Mouse (Mus musculus) embryonic facial prominence, embryonic 14.5 days (tissue): ENCODE results near the gene Hoxb8. TPM values are rescaled to one million over a fixed set of nuclear protein-coding genes. Genes with fewer than 3 reads are reported as not detected.
A peak's percentile ranks its signal among the peaks of the same experiment; 100 is the strongest.

Experiments
- ATAC-seq: fragments of 200-750 bp; cut with Nextera tagmentation; 2 replicates; pipeline ENCODE4 v1.8.0; 2017; ENCODE audit warnings: low read depth, moderate number of reproducible peaks, moderate TSS enrichment
- DNase-seq: peaks from one replicate; pipeline ENCODE4 v3.0.0-alpha.2; 2015; ENCODE audit warnings: low spot score
- H3K27ac ChIP-seq: fragments of 300-500 bp; sonication (generic); replicated peaks from 2 replicates; pipeline ENCODE4 v1.5.1; 2014; ENCODE audit warnings: low read depth, mild to moderate bottlenecking, low read length, moderate library complexity
- H3K27me3 ChIP-seq: fragments of 300-500 bp; sonication (generic); replicated peaks from 2 replicates; pipeline ENCODE4 v1.6.1; 2014; ENCODE audit warnings: low read length; ENCODE audit not compliant: control insufficient read depth, insufficient read depth
- H3K36me3 ChIP-seq: fragments of 300-500 bp; sonication (generic); 2 replicates; pipeline ENCODE4 v1.6.1; 2014; ENCODE audit warnings: low read length, mixed read lengths; ENCODE audit not compliant: control insufficient read depth, insufficient read depth
- H3K4me1 ChIP-seq: fragments of 300-500 bp; sonication (generic); 2 replicates; pipeline ENCODE4 v1.6.1; 2014; ENCODE audit warnings: antibody characterized with exemption, low read length; ENCODE audit not compliant: control insufficient read depth, insufficient read depth
- H3K4me2 ChIP-seq: fragments of 300-500 bp; sonication (generic); 2 replicates; pipeline ENCODE4 v1.6.1; 2014; ENCODE audit warnings: low read depth, mild to moderate bottlenecking, low read length, moderate library complexity, mixed read lengths
- H3K4me3 ChIP-seq: fragments of 300-500 bp; sonication (generic); 2 replicates; pipeline ENCODE4 v1.5.1; 2014; ENCODE audit warnings: low read depth, mild to moderate bottlenecking, low read length
- H3K9ac ChIP-seq: fragments of 300-500 bp; sonication (generic); 2 replicates; pipeline ENCODE4 v1.6.1; 2014; ENCODE audit warnings: low read depth, mild to moderate bottlenecking, low read length, moderate library complexity, mixed read lengths
- H3K9me3 ChIP-seq: fragments of 300-500 bp; sonication (generic); 2 replicates; pipeline ENCODE4 v1.6.1; 2016; ENCODE audit warnings: low read length; ENCODE audit not compliant: control insufficient read depth
- WGBS: fragments of 180-500 bp; shearing (Covaris S2); extraction: QIAGEN DNeasy Blood & Tissue Kit; methylation state at CpG from one replicate; pipeline ENCODE4 v1.1.7; 2014; 5-methylcytosine and 5-hydroxymethylcytosine counted together
- microRNA counts: library from miRNA; unstranded; fragments of <30 nt; microRNA quantifications from one replicate; lab custom pipeline; 2017
- microRNA-seq: library from miRNA; unstranded; fragments of <30 nt; microRNA quantifications from one replicate; pipeline ENCODE4, GENCODE M21; 2016; ENCODE audit warnings: borderline number of aligned reads
- polyA plus RNA-seq: library from polyadenylated mRNA; unstranded; fragments of >200 nt; fragmentation: Nextera tagmentation; extraction: Ambion mirVana; gene quantifications from 2 replicates; pipeline ENCODE4 v1.2.1, GENCODE M21; 2014

The Hoxb8 gene
- polyA plus RNA-seq, 1 experiment from 2014 or later = not detected

DNA sequence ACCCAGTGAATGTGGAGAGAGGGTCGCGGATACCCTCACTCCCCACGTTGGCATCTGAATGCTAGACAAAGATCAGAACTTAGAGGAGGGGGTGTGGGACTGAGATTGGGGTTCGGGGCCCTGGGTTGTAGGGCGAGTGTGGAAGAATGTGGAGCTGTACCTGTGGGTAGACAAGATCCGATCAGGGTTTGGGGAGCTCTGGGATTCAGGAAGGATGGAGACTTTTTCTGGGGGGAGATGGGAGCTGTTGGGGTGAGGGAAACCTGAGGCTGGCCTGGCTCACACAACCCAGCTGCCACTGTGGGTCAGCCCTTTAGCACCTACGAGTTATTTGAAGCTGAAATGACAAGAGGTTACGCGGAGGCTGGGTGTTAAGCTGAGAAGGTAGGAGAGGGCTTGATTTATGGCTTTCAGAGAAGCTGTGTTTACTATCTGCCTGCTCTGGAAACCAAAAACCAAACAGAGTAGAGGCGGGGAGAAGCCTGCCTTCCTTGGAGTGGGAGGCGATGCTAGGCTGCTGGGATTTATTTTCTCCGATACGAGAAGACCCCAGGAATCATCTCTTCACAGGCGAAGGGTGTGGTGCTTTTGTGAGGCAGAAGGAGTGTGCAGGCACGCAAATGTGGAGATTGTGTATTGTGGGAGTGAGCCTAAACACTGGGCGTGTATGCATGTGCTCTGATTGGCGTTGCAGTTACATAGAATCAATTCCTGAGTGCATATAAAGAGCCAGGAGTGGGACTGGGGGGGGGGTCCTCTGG, 51.7 kb downstream of the Hoxb8 start:
- WGBS = 3% methylated on average over 17 of the region's 17 CpGs
- Histone ChIP-seq H3K9ac (peak overlapping the region; percentile 42; the same call in 1 of the 2 replicates), H3K4me3 (peak overlapping the region; percentile 23), H3K4me1 (no peaks in the 10 kb centered on the region), H3K9me3 (no peaks in the 10 kb centered on the region), H3K4me2 (peak overlapping the region; percentile 37; the same call in 1 of the 2 replicates), H3K27ac (no peak overlapping the region; the same call in 1 of the 2 replicates), H3K36me3 (no peaks in the 10 kb centered on the region), H3K27me3 (peaks cover 100% of the 10 kb centered on the region)
- no peak for ATAC-seq
- no peak for DNase-seq

DNA sequence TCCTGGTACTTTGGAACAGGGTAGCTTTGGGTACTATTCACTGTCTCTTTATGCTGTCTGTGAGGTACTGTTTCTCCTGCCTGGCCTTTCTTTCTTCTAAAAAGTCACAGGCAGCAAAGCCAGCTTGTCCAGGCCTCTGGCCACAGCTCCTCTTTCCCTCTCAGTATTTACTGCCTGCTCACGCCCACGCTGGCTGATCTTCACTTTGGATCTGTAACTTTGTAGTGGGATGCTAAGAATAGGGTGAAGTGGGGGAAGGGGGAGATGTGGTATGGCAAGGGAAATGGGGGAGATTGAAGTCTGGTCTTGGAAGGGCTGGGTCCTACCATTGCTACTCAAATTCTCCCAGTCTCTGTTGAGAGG, 52.3 kb downstream of the Hoxb8 start:
- H3K4me3 ChIP-seq = peak overlapping the region; percentile 23; the same call in 1 of the 2 replicates
- H3K4me1 ChIP-seq = no peaks in the 10 kb centered on the region
- peaks cover 100% of the 10 kb centered on the region for H3K27me3 ChIP-seq
- H3K36me3 ChIP-seq = no peaks in the 10 kb centered on the region
- no peaks in the 10 kb centered on the region for H3K9me3 ChIP-seq
- WGBS = 0% methylated on average over 2 of the region's 2 CpGs
- ATAC-seq (no peak), DNase-seq (no peak)
- H3K27ac ChIP-seq = no peak overlapping the region; the same call in 1 of the 2 replicates
- H3K4me2 ChIP-seq = peak overlapping the region; percentile 21; the same call in 1 of the 2 replicates
- no peak overlapping the region for H3K9ac ChIP-seq

MicroRNAs within 50 kb of the gene (microRNA counts, 519-probe panel; counts per million panel counts)
- microRNA mmu-miR-10a (lab: Ali Mortazavi, UCI) (2,755 counts per million, percentile 60 among the panel's probes with 10 or more counts), microRNA mmu-miR-196a (lab: Ali Mortazavi, UCI) (19.3 counts per million)

Small RNAs within 50 kb of the gene (microRNA-seq; reads per million reads assigned to microRNA genes)
- gene Mir10a (2,832 reads per million, percentile 85 among the genes with 10 or more reads in this experiment), gene Mir196a-1 (0.50 reads per million)

Other genes with a start within 250 kb of the Hoxb8 start
- 33.4 and 36.6 TPM in 2 replicates for gene Snf8, start 247.0 kb upstream of the Hoxb8 start, polyA plus RNA-seq
- 39.5 and 40.6 TPM in 2 replicates for gene Ube2z, start 216.5 kb upstream of the Hoxb8 start, polyA plus RNA-seq
- gene Atp5g1, start 206.2 kb upstream of the Hoxb8 start, polyA plus RNA-seq = 764 and 777 TPM in 2 replicates
- 0.47 TPM in 1 of 2 replicates, not detected in the other for gene Calcoco2, start 169.9 kb upstream of the Hoxb8 start, polyA plus RNA-seq
- gene Ttll6, start 148.1 kb upstream of the Hoxb8 start, polyA plus RNA-seq = 0.30 and 0.96 TPM in 2 replicates
- not detected in 2 replicates for gene Hoxb13, start 87.6 kb upstream of the Hoxb8 start, polyA plus RNA-seq
- gene Hoxb9, start 10.4 kb upstream of the Hoxb8 start, polyA plus RNA-seq = 0.10 TPM in 1 of 2 replicates, not detected in the other
- 0.39 and 0.42 TPM in 2 replicates for gene Hoxb7, start 4.7 kb downstream of the Hoxb8 start, polyA plus RNA-seq
- gene Hoxb6, start 10.6 kb downstream of the Hoxb8 start, polyA plus RNA-seq = 0.22 and 0.97 TPM in 2 replicates
- gene Hoxb5, start 21.4 kb downstream of the Hoxb8 start, polyA plus RNA-seq = 1.8 and 2.4 TPM in 2 replicates
- 0.62 and 0.70 TPM in 2 replicates for gene Hoxb4, start 36.4 kb downstream of the Hoxb8 start, polyA plus RNA-seq
- gene Hoxb3, start 41.4 kb downstream of the Hoxb8 start, polyA plus RNA-seq = 0.81 and 1.1 TPM in 2 replicates
- gene Hoxb2, start 68.6 kb downstream of the Hoxb8 start, polyA plus RNA-seq = 7.5 and 8.9 TPM in 2 replicates
- gene Hoxb1, start 83.8 kb downstream of the Hoxb8 start, polyA plus RNA-seq = 0.13 TPM in 1 of 2 replicates, not detected in the other
- 1.5 and 2.3 TPM in 2 replicates for gene Skap1, start 182.7 kb downstream of the Hoxb8 start, polyA plus RNA-seq